Mouse (Mus musculus): Measurements from ENCODE around the gene Jazf1.

DNA sequence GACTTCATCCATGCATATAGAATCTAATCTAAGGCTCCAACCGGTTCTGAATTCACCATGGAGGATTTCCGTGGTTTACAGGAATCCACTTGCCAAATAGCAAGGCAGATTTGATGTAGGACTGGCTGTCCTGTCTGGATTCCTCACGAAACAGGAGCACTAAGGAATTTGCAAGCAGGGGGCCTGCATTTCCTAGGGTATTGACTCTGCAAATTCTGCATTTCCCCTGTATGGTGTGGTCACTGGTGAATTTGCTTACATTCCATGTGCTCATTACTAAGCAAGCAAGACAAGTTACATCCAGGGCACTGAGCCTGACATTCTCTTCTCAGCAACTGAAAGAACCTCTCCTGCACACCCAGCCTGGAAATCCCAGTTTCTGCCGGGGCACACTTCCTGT is 18.4 kb upstream of the Jazf1 start:
- TF ChIP-seq POLR2A (IDR thresholded peaks at IDR 0.05; ENCODE audit: insufficient read depth, low read length) (no peak), CTCF (IDR thresholded peaks at IDR 0.05; ENCODE audit: low read depth, low read length) (no peak)
